Mouse (Mus musculus): Measurements from ENCODE around the gene Apbb2.

DNA sequence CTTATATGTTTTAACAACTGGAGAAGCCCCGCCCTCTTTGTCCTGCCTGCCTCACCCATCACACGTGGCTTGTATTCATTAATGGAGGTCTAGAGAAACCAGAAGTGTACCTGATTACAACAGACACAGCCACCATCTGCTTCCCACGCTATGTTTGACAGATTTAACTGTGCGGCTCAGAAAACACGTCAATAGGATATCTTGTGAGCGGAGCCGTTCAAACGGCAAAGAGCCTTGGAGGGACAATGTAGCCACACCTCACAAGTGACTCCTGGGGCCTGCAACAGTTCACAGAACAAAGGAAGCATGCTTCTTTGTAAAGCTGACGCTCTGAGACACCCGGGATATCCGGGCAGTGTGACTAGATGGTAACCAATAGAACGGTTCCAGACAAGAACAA lies 145.0 kb downstream of the Apbb2 start:
- TF ChIP-seq POLR2A (IDR thresholded peaks at IDR 0.05; ENCODE audit: low read depth, low read length) (no peak), CTCF (IDR thresholded peaks at IDR 0.05; ENCODE audit: borderline replicate concordance, insufficient read depth, low read length) (no peak)

Measured in embryonic fibroblast, embryonic 13.5 days (primary cell).